Mouse (Mus musculus): ENCODE results near the gene Tnik. TPM values are rescaled to one million over a fixed set of nuclear protein-coding genes. Genes with fewer than 3 reads are reported as not detected.

Gene Tnik
- polyA plus RNA-seq, 1 experiment = not detected

DNA sequence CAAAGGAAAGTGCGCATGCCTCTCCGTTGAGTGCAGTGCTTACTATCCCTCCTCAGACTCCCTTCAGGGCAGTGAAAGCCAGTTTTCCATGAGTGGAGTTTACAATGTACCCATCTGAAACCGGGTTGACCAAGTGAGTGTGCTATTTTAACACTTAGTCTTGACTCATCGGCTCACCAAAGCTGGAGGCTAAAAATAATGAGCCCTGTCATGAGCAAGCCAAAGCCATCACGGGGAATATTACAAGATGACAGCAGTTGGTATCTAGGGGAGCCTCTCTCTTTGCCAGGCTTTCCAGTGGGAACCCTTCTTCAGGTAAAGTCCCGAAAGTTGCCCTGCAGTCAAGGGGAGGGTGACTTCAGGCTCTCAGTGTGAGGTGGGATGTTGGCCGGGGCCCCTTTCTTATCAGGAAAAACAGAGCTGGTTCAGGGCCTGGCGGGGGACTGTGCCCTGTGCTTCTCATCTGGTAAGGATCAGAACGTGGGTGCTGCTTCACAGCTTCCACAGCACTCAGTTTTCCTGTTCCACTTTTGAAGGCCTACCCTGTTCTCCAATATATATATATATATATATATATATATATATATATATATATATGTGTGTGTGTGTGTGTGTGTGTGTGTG, 136.7 kb downstream of the Tnik start:
- H3K4me3 ChIP-seq (replicated peaks) = no peak overlapping the region
- peaks cover 29% of the 10 kb centered on the region for H3K4me1 ChIP-seq (ENCODE audit: control insufficient read depth)

DNA sequence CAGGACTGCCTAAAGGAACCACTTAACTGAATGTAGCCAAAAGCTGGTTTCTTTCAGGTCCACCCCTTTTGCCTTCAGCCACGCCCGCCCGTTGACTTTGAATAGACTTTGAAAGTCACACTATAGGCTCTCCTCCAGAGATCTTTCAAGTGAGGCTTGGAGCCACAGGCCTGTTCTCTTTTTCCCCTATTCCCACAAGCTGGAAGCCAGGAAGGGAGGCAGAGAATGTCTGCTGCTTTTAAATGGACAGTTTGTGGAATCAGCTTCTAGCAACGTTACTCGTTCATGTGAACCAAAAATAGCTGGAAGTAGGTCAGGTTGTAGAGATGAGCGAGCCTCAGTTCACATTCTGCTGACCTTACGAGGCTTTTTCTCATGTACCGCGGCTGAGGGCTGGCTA, 138.3 kb downstream of the Tnik start:
- H3K4me1 ChIP-seq (ENCODE audit: control insufficient read depth) = peaks cover 29% of the 10 kb centered on the region
- no peak for TF ChIP-seq GATA1 (IDR thresholded peaks at IDR 0.05; ENCODE audit: low read length)
- TF ChIP-seq TAL1 (IDR thresholded peaks at IDR 0.05; ENCODE audit: low read length) = no peak
- no peaks in the 10 kb centered on the region for H3K9me3 ChIP-seq (ENCODE audit: control insufficient read depth, low read length)
- no peak overlapping the region for H3K4me3 ChIP-seq (replicated peaks)
- H3K27me3 ChIP-seq (ENCODE audit: control insufficient read depth) = no peaks in the 10 kb centered on the region
- no peaks in the 10 kb centered on the region for H3K36me3 ChIP-seq (ENCODE audit: control insufficient read depth)

More for the DNA sequence above, 136.7 kb downstream of the Tnik start:
- Histone ChIP-seq H3K36me3 (ENCODE audit: control insufficient read depth) (no peaks in the 10 kb centered on the region), H3K27me3 (ENCODE audit: control insufficient read depth) (no peaks in the 10 kb centered on the region), H3K9me3 (ENCODE audit: control insufficient read depth, low read length) (no peaks in the 10 kb centered on the region)
- TF ChIP-seq GATA1 (IDR thresholded peaks at IDR 0.05; ENCODE audit: low read length) (no peak), TAL1 (IDR thresholded peaks at IDR 0.05; ENCODE audit: low read length) (no peak)

DNA sequence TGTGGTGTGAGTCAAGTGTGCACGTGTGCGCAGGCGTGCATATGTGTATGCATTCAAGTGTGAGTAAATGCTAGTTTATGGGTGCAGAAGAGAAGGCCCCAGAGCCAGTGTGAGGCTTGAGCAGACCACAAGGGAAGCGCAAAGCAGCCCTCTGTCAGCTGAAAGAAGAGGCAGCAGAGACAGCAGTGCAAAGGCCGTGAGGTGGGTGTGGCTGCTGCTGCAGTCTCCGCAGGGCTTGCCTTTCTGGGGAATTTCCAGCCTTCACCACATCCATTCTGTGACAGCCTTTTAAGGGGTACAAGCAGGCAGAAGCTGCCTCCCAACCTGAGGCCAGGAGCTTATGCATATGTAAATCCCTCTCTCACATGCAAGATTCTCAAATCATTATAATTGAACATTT, 139.2 kb downstream of the Tnik start:
- no peak overlapping the region for H3K4me3 ChIP-seq (replicated peaks)
- TF ChIP-seq TAL1 (IDR thresholded peaks at IDR 0.05; ENCODE audit: low read length) = no peak
- TF ChIP-seq GATA1 (IDR thresholded peaks at IDR 0.05; ENCODE audit: low read length) = no peak
- H3K4me1 ChIP-seq (ENCODE audit: control insufficient read depth) = peaks cover 29% of the 10 kb centered on the region
- H3K36me3 ChIP-seq (ENCODE audit: control insufficient read depth) = no peaks in the 10 kb centered on the region
- H3K9me3 ChIP-seq (ENCODE audit: control insufficient read depth, low read length) = no peaks in the 10 kb centered on the region
- H3K27me3 ChIP-seq (ENCODE audit: control insufficient read depth) = no peaks in the 10 kb centered on the region

DNA sequence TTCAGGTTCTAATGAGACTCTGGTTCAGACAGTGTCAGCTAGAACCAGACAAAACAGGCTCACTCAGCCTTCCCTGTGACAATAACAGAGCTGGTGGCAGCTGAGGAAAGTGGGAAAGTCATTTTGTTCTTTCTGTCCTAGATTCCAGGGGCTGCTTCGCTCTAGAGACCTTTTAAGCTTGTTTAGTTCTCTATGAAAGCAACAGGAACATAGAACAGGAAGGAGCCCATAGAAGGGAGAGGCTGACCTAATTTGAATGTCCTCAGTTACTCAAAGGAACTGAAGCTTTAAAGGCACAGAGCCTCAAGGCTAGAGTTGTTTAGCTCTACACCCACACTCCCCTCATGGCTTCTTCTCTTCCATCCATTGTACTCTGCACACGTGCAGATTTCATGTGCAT, 142.4 kb downstream of the Tnik start:
- no peaks in the 10 kb centered on the region for H3K36me3 ChIP-seq (ENCODE audit: control insufficient read depth)
- peaks cover 17% of the 10 kb centered on the region for H3K4me1 ChIP-seq (ENCODE audit: control insufficient read depth)
- H3K9me3 ChIP-seq (ENCODE audit: control insufficient read depth, low read length) = no peaks in the 10 kb centered on the region
- no peak overlapping the region for H3K4me3 ChIP-seq (replicated peaks)
- no peak for TF ChIP-seq TAL1 (IDR thresholded peaks at IDR 0.05; ENCODE audit: low read length)
- no peak for TF ChIP-seq GATA1 (IDR thresholded peaks at IDR 0.05; ENCODE audit: low read length)
- H3K27me3 ChIP-seq (ENCODE audit: control insufficient read depth) = no peaks in the 10 kb centered on the region

DNA sequence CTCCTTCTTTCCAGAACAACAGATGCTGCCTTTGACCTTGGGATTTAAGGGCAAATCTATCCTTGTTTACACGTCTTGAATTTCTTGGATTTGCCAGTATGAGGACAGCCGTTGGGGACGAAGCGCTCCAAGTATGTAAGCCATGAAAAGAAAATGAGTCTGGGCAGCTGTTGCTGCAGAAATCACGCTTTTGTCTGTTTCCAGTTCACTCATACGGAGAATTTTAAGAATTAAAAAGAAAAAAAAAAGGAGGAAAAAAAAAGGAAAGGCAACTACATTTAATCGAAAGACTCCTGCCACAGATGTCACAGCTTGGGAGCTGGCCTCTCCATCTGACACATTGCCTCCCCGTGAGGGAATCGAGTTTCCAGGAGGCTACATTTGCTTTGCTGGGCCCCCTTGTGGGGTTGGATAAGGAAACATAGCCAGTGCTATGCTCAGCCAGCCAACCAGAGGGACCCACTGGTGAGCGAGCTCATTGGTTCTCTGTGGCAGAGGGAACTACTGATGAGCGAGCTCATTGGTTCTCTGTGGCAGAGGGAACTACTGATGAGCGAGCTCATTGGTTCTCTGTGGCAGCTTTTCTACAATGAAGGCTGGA, 145.9 kb downstream of the Tnik start:
- Histone ChIP-seq H3K27me3 (ENCODE audit: control insufficient read depth) (no peaks in the 10 kb centered on the region), H3K9me3 (ENCODE audit: control insufficient read depth, low read length) (no peaks in the 10 kb centered on the region), H3K4me1 (ENCODE audit: control insufficient read depth) (peaks cover 2% of the 10 kb centered on the region; the same call in 1 of the 2 replicates), H3K36me3 (ENCODE audit: control insufficient read depth) (no peaks in the 10 kb centered on the region), H3K4me3 (replicated peaks) (no peak overlapping the region)
- TF ChIP-seq TAL1 (IDR thresholded peaks at IDR 0.05; ENCODE audit: low read length) (no peak), GATA1 (IDR thresholded peaks at IDR 0.05; ENCODE audit: low read length) (no peak)

DNA sequence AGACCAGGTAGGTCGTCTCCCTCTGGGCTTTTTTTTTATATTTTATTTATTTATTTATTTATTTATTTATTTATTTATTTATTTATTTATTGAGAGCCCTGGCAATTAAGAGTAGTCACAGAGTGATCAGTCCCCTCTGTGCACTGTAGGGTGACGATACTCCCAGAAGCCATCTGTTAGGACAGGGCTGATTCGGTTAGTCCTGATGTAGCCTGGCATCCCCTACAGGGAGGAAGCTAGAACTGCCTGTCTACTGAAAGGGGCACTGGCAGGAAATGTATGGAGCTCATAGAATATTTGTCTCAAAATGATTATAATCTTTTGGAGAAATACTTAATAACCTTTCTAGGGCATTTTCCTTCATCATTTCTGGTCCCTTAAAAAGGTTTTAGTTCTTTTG, 147.3 kb downstream of the Tnik start:
- no peak overlapping the region for H3K4me3 ChIP-seq (replicated peaks)
- no peaks in the 10 kb centered on the region for H3K36me3 ChIP-seq (ENCODE audit: control insufficient read depth)
- no peaks in the 10 kb centered on the region for H3K27me3 ChIP-seq (ENCODE audit: control insufficient read depth)
- H3K4me1 ChIP-seq (ENCODE audit: control insufficient read depth) = peaks cover 2% of the 10 kb centered on the region; the same call in 1 of the 2 replicates
- no peaks in the 10 kb centered on the region for H3K9me3 ChIP-seq (ENCODE audit: control insufficient read depth, low read length)
- no peak for TF ChIP-seq TAL1 (IDR thresholded peaks at IDR 0.05; ENCODE audit: low read length)
- TF ChIP-seq GATA1 (IDR thresholded peaks at IDR 0.05; ENCODE audit: low read length) = no peak

DNA sequence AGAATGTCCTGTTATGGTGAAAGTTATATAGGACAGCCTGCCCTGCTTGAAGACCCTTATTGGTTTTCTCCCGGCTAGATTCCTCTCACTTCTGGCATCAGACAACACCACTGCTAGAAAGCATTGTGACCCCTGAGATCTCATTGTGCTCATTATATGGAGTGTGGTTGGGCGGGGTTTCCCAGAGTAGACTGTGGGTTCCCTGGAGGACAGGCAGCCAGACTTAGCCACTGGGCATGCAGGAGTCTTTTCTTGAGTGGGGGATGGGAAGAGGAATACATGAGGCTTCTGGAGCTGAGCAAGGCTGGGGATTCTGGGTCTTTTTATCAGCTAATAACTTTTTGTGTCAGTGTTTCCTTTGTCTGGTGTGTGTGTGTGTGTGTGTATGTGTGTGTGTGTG, 153.0 kb downstream of the Tnik start:
- Histone ChIP-seq H3K36me3 (ENCODE audit: control insufficient read depth) (no peaks in the 10 kb centered on the region), H3K9me3 (ENCODE audit: control insufficient read depth, low read length) (no peaks in the 10 kb centered on the region), H3K27me3 (ENCODE audit: control insufficient read depth) (no peaks in the 10 kb centered on the region), H3K4me3 (replicated peaks) (no peak overlapping the region), H3K4me1 (ENCODE audit: control insufficient read depth) (no peaks in the 10 kb centered on the region; the same call in 1 of the 2 replicates)
- TF ChIP-seq GATA1 (IDR thresholded peaks at IDR 0.05; ENCODE audit: low read length) (no peak), TAL1 (IDR thresholded peaks at IDR 0.05; ENCODE audit: low read length) (no peak)

DNA sequence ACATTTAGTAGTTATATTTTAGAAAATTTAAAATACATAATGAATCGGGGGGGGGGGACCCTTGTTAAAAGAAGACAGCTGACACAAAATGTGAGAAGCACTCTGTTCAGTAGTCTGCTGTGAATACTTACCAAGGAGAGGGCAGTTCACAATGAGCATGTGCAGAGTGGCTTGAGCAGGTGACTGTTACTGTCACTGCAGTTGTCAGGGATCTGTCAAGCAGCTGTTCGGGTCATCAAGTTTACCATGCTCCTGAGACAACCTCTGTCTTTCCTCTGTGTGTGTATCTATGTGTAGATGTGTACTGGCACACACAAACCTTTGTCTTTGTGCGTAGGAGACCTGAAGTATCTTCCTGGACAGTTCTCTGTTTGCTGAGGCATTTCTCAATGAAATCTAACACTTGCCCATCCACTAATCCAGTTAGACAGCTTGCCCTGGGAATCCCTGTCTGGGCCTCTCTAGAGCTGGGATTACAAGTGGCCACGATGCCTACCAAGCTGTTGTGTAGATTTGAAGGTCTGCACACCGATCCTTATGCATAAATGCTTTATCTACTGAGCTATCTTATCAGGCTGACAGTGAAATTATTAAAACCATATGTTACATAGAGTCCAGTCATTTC, 154.2 kb downstream of the Tnik start:
- no peaks in the 10 kb centered on the region; the same call in 1 of the 2 replicates for H3K4me1 ChIP-seq (ENCODE audit: control insufficient read depth)
- no peak overlapping the region for H3K4me3 ChIP-seq (replicated peaks)
- H3K9me3 ChIP-seq (ENCODE audit: control insufficient read depth, low read length) = no peaks in the 10 kb centered on the region
- H3K27me3 ChIP-seq (ENCODE audit: control insufficient read depth) = no peaks in the 10 kb centered on the region
- H3K36me3 ChIP-seq (ENCODE audit: control insufficient read depth) = no peaks in the 10 kb centered on the region
- TF ChIP-seq TAL1 (IDR thresholded peaks at IDR 0.05; ENCODE audit: low read length) (no peak), GATA1 (IDR thresholded peaks at IDR 0.05; ENCODE audit: low read length) (no peak)

DNA sequence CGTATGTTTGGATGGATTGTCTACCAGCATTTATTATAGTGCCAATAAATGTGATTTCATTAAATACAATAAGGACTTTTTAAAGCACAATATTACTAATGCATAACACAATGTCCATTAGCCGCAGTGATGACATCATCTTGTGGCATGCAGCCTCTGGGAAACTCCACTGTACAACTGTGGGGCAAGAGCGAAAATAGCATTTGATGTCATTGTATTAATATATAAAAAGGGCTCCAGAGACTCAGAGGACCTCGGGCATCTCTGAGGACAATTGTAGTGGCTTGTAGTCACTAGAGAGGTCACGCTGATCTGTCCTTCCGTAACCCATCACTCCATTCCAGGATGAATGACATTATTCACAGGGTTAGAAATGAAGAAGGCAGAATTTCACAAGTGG, 157.2 kb downstream of the Tnik start:
- Histone ChIP-seq H3K4me3 (replicated peaks) (no peak overlapping the region), H3K27me3 (ENCODE audit: control insufficient read depth) (no peaks in the 10 kb centered on the region), H3K4me1 (ENCODE audit: control insufficient read depth) (no peaks in the 10 kb centered on the region; the same call in 1 of the 2 replicates), H3K36me3 (ENCODE audit: control insufficient read depth) (no peaks in the 10 kb centered on the region), H3K9me3 (ENCODE audit: control insufficient read depth, low read length) (no peaks in the 10 kb centered on the region)
- TF ChIP-seq GATA1 (IDR thresholded peaks at IDR 0.05; ENCODE audit: low read length) = no peak
- TF ChIP-seq TAL1 (IDR thresholded peaks at IDR 0.05; ENCODE audit: low read length) = no peak

Data from erythroblast, embryonic 14.5 days (primary cell).